Mouse (Mus musculus) intestine, embryonic 14.5 days (tissue): ENCODE measurements around the gene Clip1. TPM values are rescaled to one million over a fixed set of nuclear protein-coding genes. Genes with fewer than 3 reads are reported as not detected.
A peak's percentile ranks its signal among the peaks of the same experiment; 100 is the strongest.

Experiments
- ATAC-seq: fragments of 200-750 bp; cut with Nextera tagmentation; replicated peaks from 2 replicates; pipeline ENCODE4 v1.8.0; 2017; ENCODE audit warnings: low read depth, moderate number of reproducible peaks, moderate TSS enrichment, moderate library complexity; ENCODE audit not compliant: low FRiP score, low TSS enrichment
- DNase-seq: peaks from one replicate; pipeline ENCODE4 v3.0.0-alpha.2; 2018; ENCODE audit warnings: low spot score
- H3K27ac ChIP-seq: fragments of 300-500 bp; sonication (generic); 2 replicates; pipeline ENCODE4 v1.5.1; 2014; ENCODE audit warnings: low read depth, mild to moderate bottlenecking, control low read depth
- H3K27me3 ChIP-seq: fragments of 300-500 bp; sonication (generic); replicated peaks from 2 replicates; pipeline ENCODE4 v1.6.1; 2014; ENCODE audit warnings: low read length, control low read depth; ENCODE audit not compliant: control insufficient read depth, insufficient read depth
- H3K36me3 ChIP-seq: fragments of 300-500 bp; sonication (generic); 2 replicates; pipeline ENCODE4 v1.6.1; 2014; ENCODE audit warnings: low read length, control low read depth; ENCODE audit not compliant: control insufficient read depth, insufficient read depth
- H3K4me1 ChIP-seq: fragments of 300-500 bp; sonication (generic); replicated peaks from 2 replicates; pipeline ENCODE4 v1.6.1; 2014; ENCODE audit warnings: low read length, control low read depth, mixed read lengths; ENCODE audit not compliant: control insufficient read depth, insufficient read depth
- H3K4me2 ChIP-seq: fragments of 300-500 bp; sonication (generic); 2 replicates; pipeline ENCODE4 v1.6.1; 2014; ENCODE audit warnings: low read length
- H3K4me3 ChIP-seq: fragments of 300-500 bp; sonication (generic); 2 replicates; pipeline ENCODE4 v1.5.1; 2014; ENCODE audit warnings: low read depth, low read length, control low read depth, mixed read lengths
- H3K9ac ChIP-seq: fragments of 300-500 bp; sonication (generic); 2 replicates; pipeline ENCODE4 v1.6.1; 2014; ENCODE audit warnings: mild to moderate bottlenecking, low read length
- H3K9me3 ChIP-seq: fragments of 300-500 bp; sonication (generic); 2 replicates; pipeline ENCODE4 v1.6.1; 2016; ENCODE audit warnings: low read length, control low read depth; ENCODE audit not compliant: control insufficient read depth
- WGBS: fragments of 180-500 bp; shearing (Covaris S2); extraction: QIAGEN DNeasy Blood & Tissue Kit; methylation state at CpG from one replicate; pipeline ENCODE4 v1.1.7; 2014; 5-methylcytosine and 5-hydroxymethylcytosine counted together
- polyA plus RNA-seq: library from polyadenylated mRNA; unstranded; fragments of >200 nt; fragmentation: Nextera tagmentation; extraction: Ambion mirVana; gene quantifications from 2 replicates; pipeline ENCODE4 v1.2.1, GENCODE M21; 2014

Gene Clip1
- polyA plus RNA-seq, 1 experiment from 2014 or later, result 30.1 TPM

DNA sequence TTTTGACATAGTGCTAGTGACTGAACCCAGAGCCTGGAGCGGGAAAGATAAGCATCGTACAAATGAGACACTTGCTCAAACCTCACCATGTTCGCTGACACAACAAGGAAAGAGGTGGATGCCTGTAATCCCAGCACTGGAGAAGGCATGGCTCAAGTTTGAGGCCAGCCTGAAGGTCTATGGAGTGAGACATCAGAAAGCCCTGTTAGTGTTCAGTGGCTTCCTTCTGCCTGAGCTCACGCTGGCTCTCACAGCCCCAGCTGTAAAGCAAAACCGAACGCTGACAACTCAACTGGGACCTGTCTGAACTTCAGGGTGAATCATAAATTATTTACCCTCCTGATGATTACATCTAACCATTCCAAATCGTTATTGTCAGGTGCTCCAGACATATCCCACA lies 18.5 kb downstream of the Clip1 start:
- H3K4me3 ChIP-seq, result no peak overlapping the region
- H3K4me2 ChIP-seq, result no peak overlapping the region
- WGBS, result 72% methylated on average over 7 of the region's 7 CpGs
- ATAC-seq (no peak), DNase-seq (no peak)
- H3K27ac ChIP-seq, result no peak overlapping the region
- no peaks in the 10 kb centered on the region for H3K36me3 ChIP-seq
- H3K4me1 ChIP-seq, result peaks cover 14% of the 10 kb centered on the region
- H3K9ac ChIP-seq, result no peak overlapping the region
- no peaks in the 10 kb centered on the region for H3K27me3 ChIP-seq
- no peaks in the 10 kb centered on the region for H3K9me3 ChIP-seq

DNA sequence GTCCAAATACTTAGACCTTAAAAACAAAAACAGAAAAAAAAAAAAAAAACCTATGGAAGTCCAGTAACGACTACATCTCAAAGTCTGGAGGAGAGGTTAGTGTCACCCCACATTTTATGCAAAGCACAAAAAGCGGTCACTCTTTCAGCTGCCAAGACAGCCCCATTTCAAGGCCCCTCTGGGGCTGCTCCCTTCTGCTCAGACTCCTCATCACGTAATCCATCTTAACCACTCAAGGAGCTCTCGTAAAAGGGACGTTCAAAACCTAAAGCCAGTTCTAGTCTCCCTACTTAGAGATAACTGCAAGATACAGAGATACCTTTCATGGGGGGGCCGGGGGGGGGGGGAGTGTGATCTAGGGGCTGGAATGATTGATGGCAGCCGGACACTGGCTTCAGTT lies 20.1 kb downstream of the Clip1 start:
- no peak for ATAC-seq
- Histone ChIP-seq H3K4me2 (no peak overlapping the region), H3K36me3 (no peaks in the 10 kb centered on the region), H3K4me3 (no peak overlapping the region), H3K9me3 (no peaks in the 10 kb centered on the region), H3K4me1 (peaks cover 11% of the 10 kb centered on the region; the same call in 1 of the 2 replicates), H3K9ac (no peak overlapping the region), H3K27me3 (no peaks in the 10 kb centered on the region), H3K27ac (no peak overlapping the region)
- no peak for DNase-seq
- 64% methylated on average over 7 of the region's 7 CpGs for WGBS

DNA sequence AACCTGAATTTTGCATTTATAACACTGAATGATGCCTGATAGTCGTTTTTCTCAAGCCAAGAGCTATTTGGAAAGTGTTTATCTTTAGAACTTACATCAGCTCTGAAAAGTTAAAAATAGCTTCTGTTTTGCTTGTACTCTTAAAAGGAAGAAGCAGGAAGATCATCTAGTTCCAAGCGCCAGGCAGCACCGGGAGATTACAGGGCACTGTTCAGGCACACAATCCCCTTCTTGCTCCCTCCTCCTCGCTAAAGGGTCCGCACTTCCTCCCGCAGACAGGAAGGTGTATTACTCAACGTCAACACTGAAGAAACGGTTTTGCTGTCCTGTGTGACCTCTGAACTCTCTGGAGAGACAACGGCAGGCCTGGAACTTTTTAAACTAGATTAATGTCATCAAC lies 22.4 kb downstream of the Clip1 start:
- Histone ChIP-seq H3K27me3 (no peaks in the 10 kb centered on the region), H3K4me1 (peaks cover 11% of the 10 kb centered on the region; the same call in 1 of the 2 replicates), H3K9ac (no peak overlapping the region), H3K9me3 (no peaks in the 10 kb centered on the region), H3K36me3 (no peaks in the 10 kb centered on the region), H3K4me2 (0 out of 2 replicates have a peak overlapping the region, but pooled peaks have one; percentile 1), H3K4me3 (no peak overlapping the region), H3K27ac (peak overlapping the region; percentile 39)
- DNase-seq, result no peak
- 19% methylated on average over 9 of the region's 9 CpGs for WGBS
- no peak for ATAC-seq

DNA sequence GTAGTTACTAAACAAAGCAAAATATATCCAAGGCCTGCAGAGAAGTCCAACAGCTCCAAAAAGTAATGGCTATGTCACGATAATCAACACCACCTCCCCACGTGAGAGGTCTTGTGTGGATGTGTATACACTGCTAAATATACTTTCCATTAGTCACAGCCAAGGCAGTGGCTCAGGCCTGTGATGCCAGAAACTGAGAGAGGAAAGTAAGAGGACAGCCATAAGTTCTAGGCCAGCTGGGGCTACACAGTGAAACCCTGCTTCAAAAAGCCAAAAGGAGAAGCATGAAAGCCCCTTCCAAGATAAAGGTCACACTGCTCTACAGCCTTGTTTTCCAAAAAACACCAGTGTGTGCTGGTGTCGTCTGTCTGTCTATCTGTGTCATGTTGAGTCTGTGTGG lies 22.8 kb downstream of the Clip1 start:
- Histone ChIP-seq H3K9me3 (no peaks in the 10 kb centered on the region), H3K9ac (no peak overlapping the region), H3K27ac (peak overlapping the region; percentile 39), H3K4me1 (peaks cover 11% of the 10 kb centered on the region; the same call in 1 of the 2 replicates), H3K36me3 (no peaks in the 10 kb centered on the region), H3K4me2 (no peak overlapping the region), H3K27me3 (no peaks in the 10 kb centered on the region), H3K4me3 (no peak overlapping the region)
- WGBS, result 42% methylated on average over 3 of the region's 3 CpGs
- no peak for ATAC-seq
- DNase-seq, result no peak

DNA sequence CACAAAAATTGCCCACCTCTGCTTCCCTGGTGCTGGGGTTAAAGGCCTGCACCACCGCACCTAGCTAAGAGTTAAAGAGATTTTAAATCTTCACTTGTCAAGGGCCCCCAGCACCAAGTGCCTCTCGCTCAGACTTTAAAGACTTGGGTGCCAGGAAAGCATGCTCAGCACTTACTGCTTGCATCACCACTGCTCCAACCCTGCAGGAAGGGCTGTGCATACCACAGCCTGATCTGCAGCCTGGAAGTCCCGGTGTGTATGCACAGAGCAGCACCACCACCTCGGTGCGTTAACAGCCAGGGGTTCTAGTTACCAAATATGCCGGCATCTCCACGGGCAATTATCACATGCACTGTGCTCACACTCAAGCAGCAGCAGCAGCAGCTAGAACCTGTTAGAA lies 26.8 kb downstream of the Clip1 start:
- DNase-seq (no peak), ATAC-seq (no peak)
- Histone ChIP-seq H3K4me1 (peaks cover 7% of the 10 kb centered on the region; the same call in 1 of the 2 replicates), H3K36me3 (peaks cover 15% of the 10 kb centered on the region), H3K4me3 (no peak overlapping the region), H3K9me3 (no peaks in the 10 kb centered on the region), H3K4me2 (no peak overlapping the region), H3K9ac (no peak overlapping the region), H3K27me3 (no peaks in the 10 kb centered on the region), H3K27ac (no peak overlapping the region)
- WGBS, result 40% methylated on average over 7 of the region's 7 CpGs

DNA sequence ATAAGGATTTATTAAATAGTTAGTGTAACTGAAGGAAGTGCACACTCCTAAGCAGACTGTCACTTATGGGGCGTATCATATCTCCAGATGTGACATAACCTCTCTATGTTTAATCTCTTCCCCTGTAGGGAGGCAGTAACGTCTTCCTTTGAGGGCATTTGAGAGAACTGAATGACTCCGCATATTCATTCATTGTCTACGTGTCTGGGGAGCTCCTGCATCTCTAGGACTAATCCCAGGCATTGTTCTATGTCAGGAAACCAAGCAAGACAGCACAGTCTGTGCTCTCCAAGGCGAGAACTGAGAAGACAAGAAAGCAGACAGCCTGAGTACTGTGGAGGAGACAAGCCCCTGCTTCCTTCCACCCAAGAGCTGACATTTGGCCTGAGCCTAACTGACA lies 29.5 kb downstream of the Clip1 start:
- no peaks in the 10 kb centered on the region for H3K27me3 ChIP-seq
- H3K9ac ChIP-seq, result no peak overlapping the region
- no peak for DNase-seq
- no peak overlapping the region for H3K4me2 ChIP-seq
- ATAC-seq, result no peak
- no peaks in the 10 kb centered on the region for H3K4me1 ChIP-seq
- H3K36me3 ChIP-seq, result peaks cover 15% of the 10 kb centered on the region
- H3K9me3 ChIP-seq, result no peaks in the 10 kb centered on the region
- H3K27ac ChIP-seq, result no peak overlapping the region
- no peak overlapping the region for H3K4me3 ChIP-seq
- WGBS, result 72% methylated on average over 5 of the region's 5 CpGs

DNA sequence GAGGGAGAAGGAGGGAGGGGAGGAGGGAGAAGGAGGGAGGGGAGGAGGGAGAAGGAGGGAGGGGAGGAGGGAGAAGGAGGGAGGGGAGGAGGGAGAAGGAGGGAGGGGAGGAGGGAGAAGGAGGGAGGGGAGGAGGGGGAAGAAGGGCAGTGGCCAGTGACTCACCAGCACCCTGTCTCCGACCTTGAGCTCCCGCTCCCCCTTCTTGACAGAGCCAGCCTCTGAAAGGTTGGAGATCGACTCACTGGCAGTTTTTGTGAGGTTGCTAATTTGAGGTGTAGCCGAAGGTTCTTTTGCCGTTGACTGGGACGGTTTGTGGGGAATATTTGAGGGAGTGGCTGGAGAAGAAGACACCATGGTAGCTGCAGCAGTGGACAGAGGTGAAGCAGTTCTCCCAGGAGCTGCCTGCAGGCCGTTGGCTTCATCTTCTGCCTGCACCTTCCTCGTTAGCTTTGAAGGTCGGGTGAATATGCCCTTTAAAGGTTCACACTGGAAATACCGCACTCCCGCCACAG lies 31.1 kb downstream of the Clip1 start:
- DNase-seq (no peak), ATAC-seq (no peak)
- H3K4me2 ChIP-seq, result no peak overlapping the region
- H3K27ac ChIP-seq, result no peak overlapping the region
- no peaks in the 10 kb centered on the region for H3K4me1 ChIP-seq
- H3K27me3 ChIP-seq, result no peaks in the 10 kb centered on the region
- peaks cover 15% of the 10 kb centered on the region for H3K36me3 ChIP-seq
- H3K9me3 ChIP-seq, result no peaks in the 10 kb centered on the region
- H3K9ac ChIP-seq, result no peak overlapping the region
- no peak overlapping the region for H3K4me3 ChIP-seq
- 87% methylated on average over 11 of the region's 11 CpGs for WGBS

DNA sequence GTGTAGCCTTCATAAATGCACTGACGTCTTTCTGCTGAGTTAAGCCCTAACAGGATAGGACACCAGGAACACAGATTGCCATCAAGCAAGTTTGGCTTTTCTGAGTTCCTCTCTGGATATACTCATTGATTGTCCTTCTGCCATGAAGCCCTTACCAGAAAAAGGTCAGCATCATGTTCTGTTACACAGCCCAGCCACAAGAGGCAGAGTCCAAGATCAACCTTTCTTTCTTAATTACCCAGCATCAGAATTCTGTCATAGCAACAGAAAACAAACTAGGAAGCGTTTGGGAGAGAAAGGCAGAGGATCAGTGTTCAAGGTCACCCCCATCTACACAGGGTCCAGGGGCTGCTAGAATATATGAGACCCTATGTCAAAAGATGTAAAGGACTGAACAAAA lies 33.6 kb downstream of the Clip1 start:
- Histone ChIP-seq H3K36me3 (peaks cover 38% of the 10 kb centered on the region), H3K4me3 (no peak overlapping the region), H3K27me3 (no peaks in the 10 kb centered on the region), H3K9me3 (no peaks in the 10 kb centered on the region), H3K4me2 (no peak overlapping the region), H3K9ac (no peak overlapping the region), H3K4me1 (no peaks in the 10 kb centered on the region), H3K27ac (no peak overlapping the region)
- ATAC-seq (no peak), DNase-seq (no peak)
- 74% methylated on average over 2 of the region's 2 CpGs for WGBS

DNA sequence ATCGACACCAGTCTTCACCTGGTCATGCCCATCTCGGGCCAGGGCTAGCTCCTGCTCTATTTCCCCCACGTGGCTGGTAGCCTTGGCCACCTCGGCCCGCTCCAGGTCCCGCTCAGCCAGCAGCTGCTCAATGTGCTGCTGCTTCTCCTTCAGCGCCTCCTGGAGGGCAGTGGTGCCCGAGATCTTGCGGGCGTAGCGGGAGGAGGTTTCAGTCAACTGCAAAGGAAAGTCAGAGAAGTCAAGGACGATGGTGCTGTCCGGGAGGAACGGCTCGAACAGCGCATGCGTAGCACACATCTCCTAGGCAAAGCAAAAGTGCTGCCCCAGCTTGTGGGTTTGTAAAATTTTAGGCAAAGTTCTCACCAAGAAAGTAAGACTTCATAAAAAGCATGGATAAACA lies 42.0 kb downstream of the Clip1 start:
- ATAC-seq (no peak), DNase-seq (no peak)
- Histone ChIP-seq H3K27me3 (no peaks in the 10 kb centered on the region), H3K4me1 (no peaks in the 10 kb centered on the region), H3K9ac (no peak overlapping the region), H3K9me3 (no peaks in the 10 kb centered on the region), H3K27ac (no peak overlapping the region), H3K36me3 (peaks cover 58% of the 10 kb centered on the region), H3K4me3 (no peak overlapping the region), H3K4me2 (no peak overlapping the region)
- WGBS, result 92% methylated on average over 17 of the region's 17 CpGs
